Mouse (Mus musculus): ENCODE measurements around the gene Notch1. TPM values are rescaled to one million over a fixed set of nuclear protein-coding genes. Genes with fewer than 3 reads are reported as not detected.

The Notch1 gene
- polyA plus RNA-seq, 1 experiment from 2014 or later: 19.3 TPM

- peaks cover 25% of the 10 kb centered on the region for H3K27me3 ChIP-seq
- 91% methylated on average over 3 of the region's 3 CpGs for WGBS
- no peak overlapping the region for H3K4me3 ChIP-seq
- ATAC-seq (ENCODE audit: low read depth): no peak
- H3K36me3 ChIP-seq: no peaks in the 10 kb centered on the region
- no peaks in the 10 kb centered on the region for H3K9me3 ChIP-seq
- 0 out of 2 replicates have a peak overlapping the region, but pooled peaks have one; percentile 14 for H3K9ac ChIP-seq
- H3K4me2 ChIP-seq: no peak overlapping the region
- peaks cover 59% of the 10 kb centered on the region for H3K4me1 ChIP-seq (replicated peaks)
- H3K27ac ChIP-seq (replicated peaks): peak overlapping the region; percentile 73
Observed at GRCm38 (mm10) chr2:26506746-26507280, 9.7 kb downstream of the Notch1 start.

- no peak for ATAC-seq (ENCODE audit: low read depth)
- Histone ChIP-seq H3K27me3 (peaks cover 29% of the 10 kb centered on the region), H3K36me3 (no peaks in the 10 kb centered on the region), H3K27ac (replicated peaks) (peak overlapping the region; percentile 94), H3K9me3 (no peaks in the 10 kb centered on the region), H3K4me2 (peak overlapping the region; percentile 83), H3K4me1 (replicated peaks) (peaks cover 78% of the 10 kb centered on the region), H3K9ac (no peak overlapping the region), H3K4me3 (no peak overlapping the region)
- 59% methylated on average over 9 of the region's 9 CpGs for WGBS
Observed at GRCm38 (mm10) chr2:26504772-26505480, 11.5 kb downstream of the Notch1 start.

- Histone ChIP-seq H3K27ac (replicated peaks) (peak overlapping the region; percentile 94), H3K36me3 (no peaks in the 10 kb centered on the region), H3K9me3 (no peaks in the 10 kb centered on the region), H3K4me2 (peak overlapping the region; percentile 83), H3K4me3 (peak overlapping the region; percentile 68), H3K9ac (peak overlapping the region; percentile 91), H3K4me1 (replicated peaks) (peaks cover 88% of the 10 kb centered on the region), H3K27me3 (peaks cover 29% of the 10 kb centered on the region)
- ATAC-seq (ENCODE audit: low read depth): peak; percentile 45
- WGBS: 1% methylated on average over 59 of the region's 59 CpGs
Observed at GRCm38 (mm10) chr2:26503661-26504575, 12.5 kb downstream of the Notch1 start.

- peaks cover 90% of the 10 kb centered on the region for H3K4me1 ChIP-seq (replicated peaks)
- peak; percentile 0; the same call in 1 of the 2 replicates for ATAC-seq (ENCODE audit: low read depth)
- peak overlapping the region; percentile 91 for H3K9ac ChIP-seq
- H3K27me3 ChIP-seq: peaks cover 29% of the 10 kb centered on the region
- WGBS: under 1% methylated on average over 57 of the region's 57 CpGs
- peak overlapping the region; percentile 94 for H3K27ac ChIP-seq (replicated peaks)
- no peaks in the 10 kb centered on the region for H3K36me3 ChIP-seq
- peak overlapping the region; percentile 68 for H3K4me3 ChIP-seq
- H3K4me2 ChIP-seq: peak overlapping the region; percentile 83
- no peaks in the 10 kb centered on the region for H3K9me3 ChIP-seq
Observed at GRCm38 (mm10) chr2:26502863-26503631, 13.4 kb downstream of the Notch1 start.

GRCm38 (mm10) chr2:26502299-26502862 is 14.1 kb downstream of the Notch1 start:
- Histone ChIP-seq H3K9me3 (no peaks in the 10 kb centered on the region), H3K27me3 (peaks cover 29% of the 10 kb centered on the region), H3K4me1 (replicated peaks) (peaks cover 91% of the 10 kb centered on the region), H3K36me3 (no peaks in the 10 kb centered on the region), H3K4me2 (peak overlapping the region; percentile 83), H3K27ac (replicated peaks) (peak overlapping the region; percentile 94), H3K9ac (peak overlapping the region; percentile 91), H3K4me3 (peak overlapping the region; percentile 68)
- peak; percentile 25 for ATAC-seq (ENCODE audit: low read depth)
- WGBS: under 1% methylated on average over 33 of the region's 33 CpGs

GRCm38 (mm10) chr2:26501651-26502141 is 14.8 kb downstream of the Notch1 start:
- peaks cover 29% of the 10 kb centered on the region for H3K27me3 ChIP-seq
- peak; percentile 25 for ATAC-seq (ENCODE audit: low read depth)
- peak overlapping the region; percentile 83 for H3K4me2 ChIP-seq
- peak overlapping the region; percentile 68 for H3K4me3 ChIP-seq
- H3K9ac ChIP-seq: peak overlapping the region; percentile 91
- H3K4me1 ChIP-seq (replicated peaks): peaks cover 91% of the 10 kb centered on the region
- no peaks in the 10 kb centered on the region for H3K9me3 ChIP-seq
- WGBS: 3% methylated on average over 15 of the region's 15 CpGs
- H3K27ac ChIP-seq (replicated peaks): peak overlapping the region; percentile 94
- H3K36me3 ChIP-seq: no peaks in the 10 kb centered on the region

- Histone ChIP-seq H3K9ac (peak overlapping the region; percentile 91), H3K9me3 (no peaks in the 10 kb centered on the region), H3K27ac (replicated peaks) (peak overlapping the region; percentile 94), H3K27me3 (peaks cover 29% of the 10 kb centered on the region), H3K4me1 (replicated peaks) (peaks cover 92% of the 10 kb centered on the region), H3K4me3 (peak overlapping the region; percentile 68), H3K36me3 (no peaks in the 10 kb centered on the region), H3K4me2 (peak overlapping the region; percentile 83)
- WGBS: 7% methylated on average over 14 of the region's 14 CpGs
- peak; percentile 83 for ATAC-seq (ENCODE audit: low read depth)
Observed at GRCm38 (mm10) chr2:26500599-26501370, 15.7 kb downstream of the Notch1 start.

- H3K4me1 ChIP-seq (replicated peaks): peaks cover 99% of the 10 kb centered on the region
- no peaks in the 10 kb centered on the region for H3K36me3 ChIP-seq
- ATAC-seq (ENCODE audit: low read depth): no peak
Observed at GRCm38 (mm10) chr2:26500027-26500598, 16.4 kb downstream of the Notch1 start.

GRCm38 (mm10) chr2:26498694-26499093 is 17.8 kb downstream of the Notch1 start:
- Histone ChIP-seq H3K4me3 (peak overlapping the region; percentile 68), H3K9me3 (no peaks in the 10 kb centered on the region), H3K27ac (replicated peaks) (peak overlapping the region; percentile 94), H3K4me1 (replicated peaks) (peaks cover 100% of the 10 kb centered on the region), H3K9ac (peak overlapping the region; percentile 91; the same call in 1 of the 2 replicates), H3K27me3 (peaks cover 15% of the 10 kb centered on the region), H3K36me3 (no peaks in the 10 kb centered on the region), H3K4me2 (peak overlapping the region; percentile 83)
- no peak for ATAC-seq (ENCODE audit: low read depth)
- 47% methylated on average over 8 of the region's 8 CpGs for WGBS

More at GRCm38 (mm10) chr2:26500027-26500598, 16.4 kb downstream of the Notch1 start:
- no peaks in the 10 kb centered on the region for H3K9me3 ChIP-seq
- peak overlapping the region; percentile 68 for H3K4me3 ChIP-seq
- peak overlapping the region; percentile 91 for H3K9ac ChIP-seq
- peaks cover 29% of the 10 kb centered on the region for H3K27me3 ChIP-seq
- WGBS: 29% methylated on average over 4 of the region's 4 CpGs
- H3K4me2 ChIP-seq: peak overlapping the region; percentile 83
- peak overlapping the region; percentile 94 for H3K27ac ChIP-seq (replicated peaks)

GRCm38 (mm10) chr2:26497861-26498533 is 18.5 kb downstream of the Notch1 start:
- ATAC-seq (ENCODE audit: low read depth): no peak
- peaks cover 100% of the 10 kb centered on the region for H3K4me1 ChIP-seq (replicated peaks)
- WGBS: 62% methylated on average over 11 of the region's 11 CpGs
- H3K4me2 ChIP-seq: peak overlapping the region; percentile 83
- H3K9ac ChIP-seq: peak overlapping the region; percentile 91
- no peaks in the 10 kb centered on the region for H3K36me3 ChIP-seq
- H3K9me3 ChIP-seq: no peaks in the 10 kb centered on the region
- H3K27me3 ChIP-seq: peaks cover 8% of the 10 kb centered on the region
- H3K27ac ChIP-seq (replicated peaks): peak overlapping the region; percentile 94
- no peak overlapping the region for H3K4me3 ChIP-seq
